Mouse (Mus musculus) thymus, postnatal 14 days (tissue): ENCODE data around the gene Ndufa13.
"Not testable (repeated sequence)": the region's sequence is repeated elsewhere in the genome, so short reads cannot be mapped to it uniquely, and the experiment has no call there.

Experiments
- DNase-seq: peaks from one replicate; pipeline ENCODE4 v3.0.0; 2021

Ndufa13 gene

GRCm38 (mm10) chr8:69902163-69903062 lies at the start of gene Ndufa13, which contains the start of the genes Tssk6 and Yjefn3:
Gene Ndufa13 (minus strand): TSS chr8:69902558.
Gene Tssk6 (plus strand): TSS chr8:69902184.
Gene Yjefn3 (minus strand): TSS chr8:69902712.
- DNase-seq: peak; percentile 66

- DNase-seq: no peak
These were observed 47.9 kb upstream of the Ndufa13 start for GRCm38 (mm10) chr8:69950300-69950699.

- not testable (repeated sequence) for DNase-seq
These were observed 40.1 kb upstream of the Ndufa13 start for GRCm38 (mm10) chr8:69942495-69942894.

- DNase-seq: peak; percentile 53
These were observed 38.0 kb upstream of the Ndufa13 start for GRCm38 (mm10) chr8:69940386-69940785.

GRCm38 (mm10) chr8:69939633-69940032 lies 37.3 kb upstream of the Ndufa13 start:
- no peak for DNase-seq

- DNase-seq: no peak
These were observed 36.1 kb upstream of the Ndufa13 start for GRCm38 (mm10) chr8:69938245-69938982.

GRCm38 (mm10) chr8:69937466-69937865 lies 35.1 kb upstream of the Ndufa13 start:
- DNase-seq: no peak

GRCm38 (mm10) chr8:69936050-69936794 lies 33.9 kb upstream of the Ndufa13 start:
- DNase-seq: no peak

- no peak for DNase-seq
These were observed 33.1 kb upstream of the Ndufa13 start for GRCm38 (mm10) chr8:69935431-69935830.

- DNase-seq: no peak
These were observed 32.2 kb upstream of the Ndufa13 start for GRCm38 (mm10) chr8:69934582-69934981.

- DNase-seq: no peak
These were observed 31.5 kb upstream of the Ndufa13 start for GRCm38 (mm10) chr8:69933811-69934210.

- DNase-seq: no peak
These were observed 24.5 kb upstream of the Ndufa13 start for GRCm38 (mm10) chr8:69926901-69927300.

- DNase-seq: no peak
These were observed 21.6 kb upstream of the Ndufa13 start for GRCm38 (mm10) chr8:69923986-69924385.

- no peak for DNase-seq
These were observed 18.8 kb upstream of the Ndufa13 start for GRCm38 (mm10) chr8:69921141-69921540.

- DNase-seq: peak; percentile 66
These were observed 17.7 kb upstream of the Ndufa13 start for GRCm38 (mm10) chr8:69919876-69920662.

- DNase-seq: peak; percentile 86
These were observed 16.7 kb upstream of the Ndufa13 start for GRCm38 (mm10) chr8:69919010-69919409.

- no peak for DNase-seq
These were observed 16.1 kb upstream of the Ndufa13 start for GRCm38 (mm10) chr8:69918506-69918905.

GRCm38 (mm10) chr8:69915748-69916147 lies 13.4 kb upstream of the Ndufa13 start:
- DNase-seq: no peak

- DNase-seq: no peak
These were observed 12.2 kb upstream of the Ndufa13 start for GRCm38 (mm10) chr8:69914526-69914925.

GRCm38 (mm10) chr8:69912478-69913074 lies 10.2 kb upstream of the Ndufa13 start:
- DNase-seq: no peak

- DNase-seq: no peak
These were observed 9.6 kb upstream of the Ndufa13 start for GRCm38 (mm10) chr8:69911917-69912316.

GRCm38 (mm10) chr8:69907106-69907505 lies 4.7 kb upstream of the Ndufa13 start:
- no peak for DNase-seq
